Mouse (Mus musculus) MEL (cell line): Measurements from ENCODE around the gene Acvr1. TPM values are rescaled to one million over a fixed set of nuclear protein-coding genes. Genes with fewer than 3 reads are reported as not detected.

Experiments used
- DNase-seq: peaks from one replicate; pipeline ENCODE4 v3.0.0; 2011; ENCODE audit warnings: low read depth, low spot score
- H3K27ac ChIP-seq: 2 replicates; pipeline ENCODE4 v1.5.1; 2012; ENCODE audit warnings: low read depth, mild to moderate bottlenecking, control low read depth, low read length, moderate library complexity; ENCODE audit not compliant: control insufficient read depth
- H3K27me3 ChIP-seq, 2 experiments: fragments of 150-350 bp in 1 of 2; sonication (generic) in 1 of 2; 2 replicates each; pipeline ENCODE4 v1.6.1; 2012; ENCODE audit warnings: low read length in 2 of 2, mild to moderate bottlenecking in 2 of 2, improper control_type of control experiment in 1 of 2, moderate library complexity in 1 of 2; ENCODE audit not compliant: insufficient read depth in 2 of 2, control insufficient read depth in 1 of 2
- H3K36me3 ChIP-seq, 2 experiments: 2 replicates each; pipeline ENCODE4 v1.6.1; 2012 to 2014; ENCODE audit warnings: low read length in 2 of 2, improper control_type of control experiment in 1 of 2, inconsistent platforms in 1 of 2, mild to moderate bottlenecking in 1 of 2; ENCODE audit not compliant: insufficient read depth in 2 of 2, control insufficient read depth in 1 of 2
- H3K4me1 ChIP-seq, 2 experiments: fragments of 150-350 bp in 1 of 2; sonication (generic) in 1 of 2; 2 replicates each; pipeline ENCODE4 v1.6.1; 2012; ENCODE audit warnings: low read length in 2 of 2, improper control_type of control experiment in 1 of 2, mild to moderate bottlenecking in 1 of 2; ENCODE audit not compliant: insufficient read depth in 2 of 2, control insufficient read depth in 1 of 2
- H3K4me3 ChIP-seq, 2 experiments: fragments of 150-350 bp in 1 of 2; sonication (generic) in 1 of 2; 2 replicates each; pipeline ENCODE4 v1.5.1; 2012; ENCODE audit warnings: low read depth in 2 of 2, low read length in 2 of 2, mild to moderate bottlenecking in 2 of 2, moderate library complexity in 2 of 2, control low read depth in 1 of 2, improper control_type of control experiment in 1 of 2; ENCODE audit not compliant: control insufficient read depth in 1 of 2, insufficient read depth in 1 of 2
- H3K79me2 ChIP-seq: 2 replicates; pipeline ENCODE4 v1.6.1; 2012; ENCODE audit warnings: mild to moderate bottlenecking, low read length, moderate library complexity; ENCODE audit not compliant: control insufficient read depth, poor library complexity, insufficient read depth
- H3K9ac ChIP-seq: 2 replicates; pipeline ENCODE4 v1.6.1; 2012; ENCODE audit warnings: low read depth, mild to moderate bottlenecking, control low read depth, low read length, moderate library complexity; ENCODE audit not compliant: control insufficient read depth, poor library complexity, severe bottlenecking
- H3K9me3 ChIP-seq: fragments of 150-350 bp; sonication (generic); replicated peaks from 2 replicates; pipeline ENCODE4 v1.6.1; 2012; ENCODE audit warnings: mild to moderate bottlenecking, low read length, improper control_type of control experiment, moderate library complexity; ENCODE audit not compliant: insufficient read depth
- BHLHE40 ChIP-seq: IDR thresholded peaks from 2 replicates; pipeline ENCODE4 v1.6.1; 2012; ENCODE audit warnings: low read depth, mild to moderate bottlenecking, inconsistent platforms, low read length, improper control_type of control experiment, borderline replicate concordance
- CHD1 ChIP-seq: IDR thresholded peaks from 2 replicates; pipeline ENCODE4 v1.6.1; 2012; ENCODE audit warnings: low read depth, mild to moderate bottlenecking, inconsistent platforms, low read length, improper control_type of control experiment
- ETS1 ChIP-seq: IDR thresholded peaks from 2 replicates; pipeline ENCODE4 v1.6.1; 2012; ENCODE audit warnings: low read depth, mild to moderate bottlenecking, inconsistent platforms, low read length, improper control_type of control experiment, moderate library complexity
- GABPA ChIP-seq: IDR thresholded peaks from 2 replicates; pipeline ENCODE4 v1.6.1; 2012; ENCODE audit warnings: low read depth, mild to moderate bottlenecking, inconsistent platforms, low read length, improper control_type of control experiment, moderate library complexity
- GATA1 ChIP-seq: IDR thresholded peaks from 2 replicates; pipeline ENCODE4 v1.6.1; 2011; ENCODE audit warnings: low read depth, low read length, improper control_type of control experiment
- HCFC1 ChIP-seq: IDR thresholded peaks from 2 replicates; pipeline ENCODE4 v1.6.1; 2012; ENCODE audit warnings: low read depth, mild to moderate bottlenecking, inconsistent platforms, low read length, improper control_type of control experiment, moderate library complexity
- JUND ChIP-seq: IDR thresholded peaks from 2 replicates; pipeline ENCODE4 v1.6.1; 2011; ENCODE audit warnings: low read depth, mild to moderate bottlenecking, improper control_type of control experiment, low read length
- KAT2A ChIP-seq: conservative IDR thresholded peaks from 2 replicates; pipeline ENCODE4 v1.6.1; 2012; ENCODE audit warnings: low read depth, low read length, improper control_type of control experiment, inconsistent platforms
- MAFK ChIP-seq: IDR thresholded peaks from 2 replicates; pipeline ENCODE4 v1.6.1; 2011; ENCODE audit warnings: low read depth, mild to moderate bottlenecking, low read length, improper control_type of control experiment, borderline replicate concordance
- MAX ChIP-seq: IDR thresholded peaks from 2 replicates; pipeline ENCODE4 v1.6.1; 2011; ENCODE audit warnings: low read length, improper control_type of control experiment
- MEF2A ChIP-seq: IDR thresholded peaks from 2 replicates; pipeline ENCODE4 v1.6.1; 2014; ENCODE audit warnings: low read depth, mild to moderate bottlenecking, inconsistent platforms, low read length, improper control_type of control experiment; ENCODE audit not compliant: poor library complexity, insufficient replicate concordance, severe bottlenecking; ENCODE audit errors: extremely low read depth
- MXI1 ChIP-seq: IDR thresholded peaks from 2 replicates; pipeline ENCODE4 v1.6.1; 2011; ENCODE audit warnings: mild to moderate bottlenecking, low read depth, low read length, improper control_type of control experiment
- MYB ChIP-seq: IDR thresholded peaks from 2 replicates; pipeline ENCODE4 v1.6.1; 2011; ENCODE audit warnings: mild to moderate bottlenecking, low read depth, low read length, improper control_type of control experiment
- MYC ChIP-seq: IDR thresholded peaks from 2 replicates; pipeline ENCODE4 v1.6.1; 2011; ENCODE audit warnings: low read depth, mild to moderate bottlenecking, low read length, improper control_type of control experiment, moderate library complexity
- NELFE ChIP-seq: IDR thresholded peaks from 2 replicates; pipeline ENCODE4 v1.6.1; 2011; ENCODE audit warnings: low read depth, low read length, improper control_type of control experiment
- NRF1 ChIP-seq: IDR thresholded peaks from 2 replicates; pipeline ENCODE4 v1.6.1; 2014; ENCODE audit warnings: low read depth, mild to moderate bottlenecking, inconsistent platforms, low read length, improper control_type of control experiment, moderate library complexity; ENCODE audit not compliant: poor library complexity, insufficient read depth, severe bottlenecking
- POLR2A ChIP-seq, 2 experiments: IDR thresholded peaks; 2 replicates each; pipeline ENCODE4 v1.6.1; 2011 to 2012; ENCODE audit warnings: low read length in 2 of 2, mild to moderate bottlenecking in 2 of 2, control low read depth in 1 of 2, improper control_type of control experiment in 1 of 2, low read depth in 1 of 2, moderate library complexity in 1 of 2; ENCODE audit not compliant: control insufficient read depth in 1 of 2, insufficient read depth in 1 of 2, poor library complexity in 1 of 2
- POLR2AphosphoS2 ChIP-seq: IDR thresholded peaks from 2 replicates; pipeline ENCODE4 v1.6.1; 2011; ENCODE audit warnings: low read length, improper control_type of control experiment
- POLR2AphosphoS5 ChIP-seq: IDR thresholded peaks from 2 replicates; pipeline ENCODE4 v1.6.1; 2012; ENCODE audit warnings: low read depth, borderline replicate concordance, mild to moderate bottlenecking, inconsistent platforms, low read length, moderate library complexity, mixed read lengths
- RAD21 ChIP-seq: IDR thresholded peaks from 2 replicates; pipeline ENCODE4 v1.6.1; 2011; ENCODE audit warnings: mild to moderate bottlenecking, low read depth, low read length, improper control_type of control experiment
- RCOR1 ChIP-seq: IDR thresholded peaks from 2 replicates; pipeline ENCODE4 v1.6.1; 2012; ENCODE audit warnings: low read depth, mild to moderate bottlenecking, inconsistent platforms, low read length, improper control_type of control experiment
- SIN3A ChIP-seq: IDR thresholded peaks from 2 replicates; pipeline ENCODE4 v1.6.1; 2012; ENCODE audit warnings: low read length, improper control_type of control experiment, inconsistent platforms
- TAL1 ChIP-seq: IDR thresholded peaks from 2 replicates; pipeline ENCODE4 v1.6.1; 2012; ENCODE audit warnings: mild to moderate bottlenecking, inconsistent platforms, low read length, moderate library complexity, mixed read lengths
- TBP ChIP-seq: IDR thresholded peaks from 2 replicates; pipeline ENCODE4 v1.8.0; 2011; ENCODE audit warnings: low read depth, low read length, improper control_type of control experiment
- USF1 ChIP-seq: IDR thresholded peaks from 2 replicates; pipeline ENCODE4 v1.6.1; 2014; ENCODE audit warnings: low read depth, mild to moderate bottlenecking, inconsistent platforms, low read length, improper control_type of control experiment, moderate library complexity
- USF2 ChIP-seq, 2 experiments: IDR thresholded peaks; 2 replicates each; pipeline ENCODE4 v1.6.1; 2011 to 2012; ENCODE audit warnings: improper control_type of control experiment in 2 of 2, low read length in 2 of 2, borderline replicate concordance in 1 of 2, inconsistent platforms in 1 of 2, low read depth in 1 of 2, mild to moderate bottlenecking in 1 of 2; ENCODE audit not compliant: insufficient read depth in 1 of 2
- ZKSCAN1 ChIP-seq: IDR thresholded peaks from 2 replicates; pipeline ENCODE4 v1.6.1; 2012; ENCODE audit warnings: low read depth, mild to moderate bottlenecking, inconsistent platforms, low read length, improper control_type of control experiment, moderate library complexity
- ZMIZ1 ChIP-seq: IDR thresholded peaks from 2 replicates; pipeline ENCODE4 v1.6.1; 2012; ENCODE audit warnings: low read depth, mild to moderate bottlenecking, inconsistent platforms, low read length, improper control_type of control experiment, moderate library complexity
- polyA plus RNA-seq, 2 experiments: library from polyadenylated mRNA; stranded (reverse) in 1 of 2; unstranded in 1 of 2; fragments of >175 nt in 1 of 2; fragments of >200 nt in 1 of 2; gene quantifications; 2 replicates each; pipeline versions ENCODE4 v1.2.1 to v1.2.4; 2012; ENCODE audit warnings: low replicate concordance in 2 of 2, low read depth in 1 of 2; ENCODE audit not compliant: insufficient read length in 2 of 2, insufficient read depth in 1 of 2, missing spikeins in 1 of 2
- total RNA-seq: library from RNA; depleted of rRNA; stranded (reverse); fragments of 300-350 nt; gene quantifications from 2 replicates; pipeline ENCODE4 v1.2.3, GENCODE M21; 2012

Acvr1 gene
- total and polyA plus RNA-seq, 3 experiments = not detected

DNA sequence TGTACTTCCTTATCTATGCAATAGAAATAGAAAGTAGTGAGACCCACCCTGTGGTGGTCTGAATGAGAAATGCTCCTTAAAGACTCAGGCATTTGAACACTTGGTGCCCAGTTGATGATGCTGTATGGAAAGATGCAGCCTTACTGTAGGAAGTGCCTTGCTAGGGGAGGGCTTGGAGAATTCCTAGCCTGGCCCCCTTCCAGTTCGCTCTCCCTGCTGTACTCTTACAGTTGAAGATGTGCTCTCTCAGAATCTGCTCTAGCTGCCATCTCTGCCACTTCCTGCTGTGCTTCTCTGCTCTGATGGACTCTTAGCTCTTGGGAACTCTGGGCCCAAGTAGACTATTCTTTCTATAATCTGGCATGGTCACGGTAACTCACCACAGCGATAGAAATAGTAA is 30.6 kb upstream of the Acvr1 start:
- no peak for DNase-seq
- Histone ChIP-seq H3K27ac (no peak overlapping the region), H3K79me2 (no peaks in the 10 kb centered on the region), H3K4me3 (no peak overlapping the region), H3K9me3 (no peaks in the 10 kb centered on the region), H3K36me3 (no peaks in the 10 kb centered on the region), H3K27me3 (no peaks in the 10 kb centered on the region), H3K4me1 (no peaks in the 10 kb centered on the region), H3K9ac (no peak overlapping the region)
- no peak for TF ChIP-seq JUND
- TF ChIP-seq USF2 (IDR thresholded peaks at IDR 0.05; ENCODE audit: borderline replicate concordance in 1 of 2, insufficient read depth in 1 of 2, low read depth in 1 of 2, low read length in 2 of 2) = no peak
- TF ChIP-seq USF1 = no peak
- no peak for TF ChIP-seq ZKSCAN1
- TF ChIP-seq GATA1 = no peak
- no peak for TF ChIP-seq BHLHE40
- no peak for TF ChIP-seq MYC
- no peak for TF ChIP-seq MAX
- TF ChIP-seq POLR2A (IDR thresholded peaks at IDR 0.05; ENCODE audit: control insufficient read depth in 1 of 2, insufficient read depth in 1 of 2, low read depth in 1 of 2, low read length in 2 of 2, poor library complexity in 1 of 2) = no peak
- TF ChIP-seq TBP = no peak
- TF ChIP-seq SIN3A = no peak
- TF ChIP-seq KAT2A = no peak
- no peak for TF ChIP-seq MEF2A
- no peak for TF ChIP-seq CHD1
- TF ChIP-seq MXI1 = no peak
- TF ChIP-seq RAD21 = no peak
- TF ChIP-seq GABPA = no peak

DNA sequence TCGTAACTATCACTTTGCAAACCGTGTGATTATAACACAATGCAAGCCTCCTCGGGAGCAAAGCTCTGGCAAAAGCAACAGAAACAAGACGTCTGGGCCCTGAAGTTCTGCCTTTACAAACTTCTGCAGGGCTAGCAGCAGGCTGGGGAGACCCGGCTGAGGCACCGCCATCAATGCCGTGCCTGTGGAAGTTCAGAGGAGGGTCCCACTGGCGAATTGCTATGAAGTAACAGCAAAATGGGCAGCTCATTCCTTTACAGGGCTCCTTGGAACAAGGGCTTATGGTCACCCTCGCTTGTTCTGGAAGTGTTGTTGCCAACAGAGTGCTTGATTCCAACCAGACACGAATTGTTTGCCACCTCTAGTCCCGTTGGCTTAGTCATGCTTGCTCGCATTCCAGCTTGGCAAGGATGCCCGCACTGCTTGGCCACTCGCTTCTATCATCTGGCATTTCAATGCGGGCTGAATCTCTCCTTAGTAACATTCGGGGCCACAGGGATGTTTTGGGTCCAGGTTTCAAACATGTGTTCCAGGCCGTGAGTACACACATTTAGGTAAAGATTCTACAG is 29.9 kb upstream of the Acvr1 start:
- Histone ChIP-seq H3K9me3 (no peaks in the 10 kb centered on the region), H3K36me3 (no peaks in the 10 kb centered on the region), H3K9ac (no peak overlapping the region), H3K27me3 (no peaks in the 10 kb centered on the region), H3K27ac (no peak overlapping the region), H3K79me2 (no peaks in the 10 kb centered on the region), H3K4me1 (no peaks in the 10 kb centered on the region), H3K4me3 (no peak overlapping the region)
- TF ChIP-seq POLR2AphosphoS5 (no peak), GATA1 (no peak), RCOR1 (no peak), RAD21 (no peak), MAFK (no peak), NELFE (no peak), ETS1 (no peak), ZMIZ1 (no peak), POLR2A (IDR thresholded peaks at IDR 0.05; ENCODE audit: control insufficient read depth in 1 of 2, insufficient read depth in 1 of 2, low read depth in 1 of 2, low read length in 2 of 2, poor library complexity in 1 of 2) (no peak), HCFC1 (no peak), POLR2AphosphoS2 (no peak), TAL1 (no peak), JUND (no peak), MXI1 (no peak), NRF1 (no peak), GABPA (no peak), MYC (no peak), MYB (no peak), TBP (no peak)
- DNase-seq = no peak
